ENCODE assay signal across 13 mouse cellular contexts in genomic region chr11:36096219-36096618, GRCm38 (mm10).
DNase-seq lines count a peak whose midpoint lies in the region; ATAC-seq lines count a peak whose summit lies in the region.
"Had no signal": no experiment of that assay in that cellular context is flagged by ENCODE, and none has a peak within 500 bp of the region (broad histone marks: within the 10 kb centered on the region; RNA-seq: fewer than 3 reads in every experiment).

No protein-coding gene starts in this region.

- H3K4me3 ChIP-seq in embryonic facial prominence, embryonic 14.5 days (ENCODE audit: low read depth, low read length) = no peak overlapping the region
- no peak overlapping the region for H3K4me3 ChIP-seq in embryonic facial prominence, embryonic 10.5 days
- no peak overlapping the region for H3K4me3 ChIP-seq in midbrain, embryonic 15.5 days
- H3K4me3 ChIP-seq in midbrain, embryonic 10.5 days = no peak overlapping the region
- H3K4me3 ChIP-seq: heart, embryonic 10.5 days had no signal

- H3K9ac ChIP-seq in embryonic facial prominence, embryonic 14.5 days (ENCODE audit: low read depth, low read length) = no peak overlapping the region
- H3K9ac ChIP-seq in midbrain, embryonic 15.5 days = no peak overlapping the region

- no peak for ATAC-seq in embryonic facial prominence, embryonic 14.5 days (ENCODE audit: low read depth)
- ATAC-seq in midbrain, embryonic 15.5 days (replicated peaks) = 0 out of 2 replicates have a peak, but pooled peaks have one; percentile 24
- ATAC-seq in monocyte, adult 5-6 weeks (replicated peaks; ENCODE audit: insufficient number of reproducible peaks, low FRiP score, low TSS enrichment, poor library complexity, severe bottlenecking) = no peak
- ATAC-seq: Patski had no signal

- no peak overlapping the region for H3K27ac ChIP-seq in embryonic facial prominence, embryonic 14.5 days (replicated peaks; ENCODE audit: low read depth, low read length)
- no peak overlapping the region for H3K27ac ChIP-seq in embryonic facial prominence, embryonic 10.5 days (replicated peaks)
- H3K27ac ChIP-seq in midbrain, embryonic 15.5 days = peak overlapping the region; percentile 43; the same call in 1 of the 2 replicates
- H3K27ac ChIP-seq in midbrain, embryonic 10.5 days (replicated peaks) = no peak overlapping the region
- H3K27ac ChIP-seq: heart, embryonic 10.5 days had no signal

- H3K36me3 ChIP-seq in embryonic facial prominence, embryonic 14.5 days (ENCODE audit: control insufficient read depth, insufficient read depth, low read length) = no peaks in the 10 kb centered on the region
- no peaks in the 10 kb centered on the region for H3K36me3 ChIP-seq in embryonic facial prominence, embryonic 10.5 days (replicated peaks)
- H3K36me3 ChIP-seq in midbrain, embryonic 15.5 days (replicated peaks) = no peaks in the 10 kb centered on the region
- H3K36me3 ChIP-seq in midbrain, embryonic 10.5 days = no peaks in the 10 kb centered on the region
- H3K36me3 ChIP-seq: heart, embryonic 10.5 days had no signal

- 76% methylated on average over 14 of the region's 14 CpGs for WGBS in embryonic facial prominence, embryonic 14.5 days
- 92% methylated on average over 14 of the region's 14 CpGs for WGBS in embryonic facial prominence, embryonic 10.5 days
- WGBS in midbrain, embryonic 15.5 days = 73% methylated on average over 14 of the region's 14 CpGs
- 91% methylated on average over 14 of the region's 14 CpGs for WGBS in midbrain, embryonic 10.5 days

- no peak overlapping the region for H3K4me2 ChIP-seq in embryonic facial prominence, embryonic 14.5 days (ENCODE audit: low read depth, low read length)
- H3K4me2 ChIP-seq in midbrain, embryonic 15.5 days = no peak overlapping the region

- no peaks in the 10 kb centered on the region for H3K27me3 ChIP-seq in embryonic facial prominence, embryonic 14.5 days (replicated peaks; ENCODE audit: control insufficient read depth, insufficient read depth, low read length)
- no peaks in the 10 kb centered on the region for H3K27me3 ChIP-seq in embryonic facial prominence, embryonic 10.5 days (replicated peaks; ENCODE audit: low read depth, poor library complexity, severe bottlenecking)
- no peaks in the 10 kb centered on the region for H3K27me3 ChIP-seq in midbrain, embryonic 15.5 days (replicated peaks)
- no peaks in the 10 kb centered on the region for H3K27me3 ChIP-seq in midbrain, embryonic 10.5 days (ENCODE audit: low read depth, poor library complexity, severe bottlenecking)

- H3K4me1 ChIP-seq in embryonic facial prominence, embryonic 14.5 days (ENCODE audit: control insufficient read depth, insufficient read depth, low read length) = no peaks in the 10 kb centered on the region
- no peaks in the 10 kb centered on the region for H3K4me1 ChIP-seq in embryonic facial prominence, embryonic 10.5 days
- H3K4me1 ChIP-seq in midbrain, embryonic 15.5 days = peaks cover 4% of the 10 kb centered on the region
- no peaks in the 10 kb centered on the region for H3K4me1 ChIP-seq in midbrain, embryonic 10.5 days

- H3K9me3 ChIP-seq in embryonic facial prominence, embryonic 14.5 days (ENCODE audit: control insufficient read depth, low read length) = no peaks in the 10 kb centered on the region
- H3K9me3 ChIP-seq in embryonic facial prominence, embryonic 10.5 days = no peaks in the 10 kb centered on the region
- no peaks in the 10 kb centered on the region for H3K9me3 ChIP-seq in midbrain, embryonic 15.5 days
- H3K9me3 ChIP-seq in midbrain, embryonic 10.5 days (replicated peaks) = no peaks in the 10 kb centered on the region
- H3K9me3 ChIP-seq: heart, embryonic 10.5 days had no signal

- DNase-seq in embryonic facial prominence, embryonic 14.5 days (ENCODE audit: low spot score) = peak; percentile 35
- no peak for DNase-seq in embryonic facial prominence, embryonic 10.5 days (ENCODE audit: low spot score)
- DNase-seq in midbrain, embryonic 10.5 days (ENCODE audit: low spot score) = no peak
- peak; percentile 64 for DNase-seq in layer of hippocampus, adult 9-11 months
- DNase-seq in telencephalon, adult 2 months (ENCODE audit: low read depth, low spot score) = peak; percentile 53
- DNase-seq in thymus, adult 18-20 months = no peak
- DNase-seq: kidney, postnatal 25 days; lung, postnatal 14 days; thymus, postnatal 4 days had no signal

Comparison
In these comparisons a context has a peak if more than half of its experiments do, and no peak if none do; other contexts are left out.
1. DNase-seq: peak in embryonic facial prominence, embryonic 14.5 days (single experiment), layer of hippocampus, adult 9-11 months (single experiment) and telencephalon, adult 2 months (single experiment); none in embryonic facial prominence, embryonic 10.5 days (single experiment), midbrain, embryonic 10.5 days (single experiment) and thymus, adult 18-20 months (0 of 2).